Mouse (Mus musculus): ENCODE data around the gene Pex26. TPM values are rescaled to one million over a fixed set of nuclear protein-coding genes. Genes with fewer than 3 reads are reported as not detected.

Pex26 gene
- polyA plus RNA-seq, 1 experiment from 2014 or later = 13.4 TPM

DNA sequence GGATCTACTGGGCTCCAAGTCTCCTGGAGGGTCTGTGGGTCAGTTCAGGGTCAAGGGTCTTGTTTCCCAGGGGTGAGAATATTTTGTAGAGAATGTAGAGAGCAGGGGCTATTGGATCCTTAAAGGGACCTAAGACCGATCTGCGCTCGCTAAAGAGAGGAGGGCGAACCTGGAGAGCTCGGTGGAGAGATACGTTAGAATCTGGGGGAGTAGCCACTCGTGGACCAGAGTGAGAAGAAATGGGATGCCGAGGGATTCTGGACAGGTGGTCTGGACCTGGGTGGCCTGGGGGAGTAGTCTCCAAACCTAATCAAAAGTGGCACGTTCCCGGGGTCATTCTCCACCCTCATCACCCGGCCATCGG is 27.4 kb downstream of the Pex26 start:
- Histone ChIP-seq H3K4me3 (ENCODE audit: low read length) (peak overlapping the region; percentile 44), H3K4me2 (ENCODE audit: low read depth, low read length) (peak overlapping the region; percentile 87), H3K9me3 (ENCODE audit: control insufficient read depth, low read length) (no peaks in the 10 kb centered on the region), H3K36me3 (ENCODE audit: control insufficient read depth, insufficient read depth, low read length) (no peaks in the 10 kb centered on the region), H3K27me3 (replicated peaks; ENCODE audit: control insufficient read depth, insufficient read depth, low read length) (peaks cover 25% of the 10 kb centered on the region), H3K4me1 (ENCODE audit: control insufficient read depth, insufficient read depth, low read length) (peaks cover 15% of the 10 kb centered on the region), H3K9ac (ENCODE audit: low read depth, low read length) (no peak overlapping the region), H3K27ac (ENCODE audit: low read length) (no peak overlapping the region)
- ATAC-seq = peak; percentile 44; the same call in 1 of the 2 replicates
- WGBS = 3% methylated on average over 12 of the region's 12 CpGs

DNA sequence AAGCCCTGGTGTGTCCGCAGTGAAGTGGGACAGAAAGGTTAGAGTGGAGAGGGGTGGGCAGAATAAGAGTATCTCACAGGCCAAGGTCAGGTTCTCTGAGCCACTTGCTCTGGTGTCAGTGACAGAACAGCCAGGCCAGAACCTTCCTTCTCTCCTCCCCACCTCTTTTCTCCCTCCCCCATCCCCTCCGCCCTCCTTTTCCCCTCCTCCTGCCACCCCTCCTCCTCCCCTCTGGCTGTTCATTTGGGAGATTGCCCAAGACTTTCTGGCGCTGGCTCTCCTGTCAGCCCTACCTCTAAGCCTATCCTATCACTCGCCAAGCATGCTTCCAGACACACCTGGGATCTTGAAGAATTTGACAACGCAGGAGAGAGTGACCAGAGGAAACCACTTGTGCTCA is 28.3 kb downstream of the Pex26 start:
- H3K4me2 ChIP-seq (ENCODE audit: low read depth, low read length) = no peak overlapping the region
- H3K27ac ChIP-seq (ENCODE audit: low read length) = no peak overlapping the region
- peaks cover 25% of the 10 kb centered on the region for H3K27me3 ChIP-seq (replicated peaks; ENCODE audit: control insufficient read depth, insufficient read depth, low read length)
- ATAC-seq = no peak
- WGBS = 11% methylated on average over 4 of the region's 5 CpGs
- H3K4me3 ChIP-seq (ENCODE audit: low read length) = no peak overlapping the region
- no peak overlapping the region for H3K9ac ChIP-seq (ENCODE audit: low read depth, low read length)
- no peaks in the 10 kb centered on the region for H3K36me3 ChIP-seq (ENCODE audit: control insufficient read depth, insufficient read depth, low read length)
- H3K9me3 ChIP-seq (ENCODE audit: control insufficient read depth, low read length) = no peaks in the 10 kb centered on the region
- peaks cover 15% of the 10 kb centered on the region for H3K4me1 ChIP-seq (ENCODE audit: control insufficient read depth, insufficient read depth, low read length)

- no peak overlapping the region for H3K27ac ChIP-seq (ENCODE audit: low read length)
- no peaks in the 10 kb centered on the region for H3K9me3 ChIP-seq (ENCODE audit: control insufficient read depth, low read length)
- peaks cover 15% of the 10 kb centered on the region for H3K4me1 ChIP-seq (ENCODE audit: control insufficient read depth, insufficient read depth, low read length)
- no peak overlapping the region for H3K4me2 ChIP-seq (ENCODE audit: low read depth, low read length)
- no peaks in the 10 kb centered on the region for H3K36me3 ChIP-seq (ENCODE audit: control insufficient read depth, insufficient read depth, low read length)
- no peak for ATAC-seq
- H3K9ac ChIP-seq (ENCODE audit: low read depth, low read length) = no peak overlapping the region
- H3K27me3 ChIP-seq (replicated peaks; ENCODE audit: control insufficient read depth, insufficient read depth, low read length) = peaks cover 25% of the 10 kb centered on the region
- WGBS = 80% methylated on average over 4 of the region's 4 CpGs
- H3K4me3 ChIP-seq (ENCODE audit: low read length) = no peak overlapping the region
Observed at GRCm38 (mm10) chr6:121212988-121213387, 29.5 kb downstream of the Pex26 start.

- H3K27ac ChIP-seq (ENCODE audit: low read length) = no peak overlapping the region
- H3K4me2 ChIP-seq (ENCODE audit: low read depth, low read length) = no peak overlapping the region
- 82% methylated on average over 5 of the region's 5 CpGs for WGBS
- H3K36me3 ChIP-seq (ENCODE audit: control insufficient read depth, insufficient read depth, low read length) = no peaks in the 10 kb centered on the region
- H3K4me1 ChIP-seq (ENCODE audit: control insufficient read depth, insufficient read depth, low read length) = peaks cover 15% of the 10 kb centered on the region
- peaks cover 25% of the 10 kb centered on the region for H3K27me3 ChIP-seq (replicated peaks; ENCODE audit: control insufficient read depth, insufficient read depth, low read length)
- H3K9ac ChIP-seq (ENCODE audit: low read depth, low read length) = no peak overlapping the region
- no peak for ATAC-seq
- no peak overlapping the region for H3K4me3 ChIP-seq (ENCODE audit: low read length)
- H3K9me3 ChIP-seq (ENCODE audit: control insufficient read depth, low read length) = no peaks in the 10 kb centered on the region
Observed at GRCm38 (mm10) chr6:121214221-121214620, 30.8 kb downstream of the Pex26 start.

GRCm38 (mm10) chr6:121214667-121215330 is 31.3 kb downstream of the Pex26 start:
- Histone ChIP-seq H3K4me1 (ENCODE audit: control insufficient read depth, insufficient read depth, low read length) (peaks cover 15% of the 10 kb centered on the region), H3K9ac (ENCODE audit: low read depth, low read length) (no peak overlapping the region), H3K36me3 (ENCODE audit: control insufficient read depth, insufficient read depth, low read length) (no peaks in the 10 kb centered on the region), H3K4me3 (ENCODE audit: low read length) (no peak overlapping the region), H3K9me3 (ENCODE audit: control insufficient read depth, low read length) (no peaks in the 10 kb centered on the region), H3K4me2 (ENCODE audit: low read depth, low read length) (no peak overlapping the region), H3K27ac (ENCODE audit: low read length) (no peak overlapping the region), H3K27me3 (replicated peaks; ENCODE audit: control insufficient read depth, insufficient read depth, low read length) (peaks cover 24% of the 10 kb centered on the region)
- no peak for ATAC-seq
- 84% methylated on average over 8 of the region's 8 CpGs for WGBS

DNA sequence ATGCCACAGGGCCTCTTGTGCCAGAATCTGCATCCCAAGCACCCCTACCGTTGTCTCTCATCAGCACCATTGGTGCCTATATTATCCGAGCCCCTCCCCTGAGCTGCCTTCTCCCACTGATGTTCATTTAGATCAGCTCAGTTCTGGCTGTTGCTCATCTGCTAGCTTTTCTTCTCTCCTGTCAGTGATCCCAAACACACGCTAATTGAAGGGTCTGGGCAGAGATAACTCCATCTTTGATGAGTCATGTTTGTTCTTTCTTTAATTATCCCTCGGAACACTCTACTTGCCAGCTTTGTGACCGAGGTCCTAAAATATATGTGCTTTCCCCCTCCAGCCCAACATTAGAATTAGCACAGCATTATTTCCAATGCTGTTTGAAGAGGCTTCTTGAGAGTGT is 31.9 kb downstream of the Pex26 start:
- 61% methylated on average over 5 of the region's 5 CpGs for WGBS
- Histone ChIP-seq H3K4me1 (ENCODE audit: control insufficient read depth, insufficient read depth, low read length) (peaks cover 14% of the 10 kb centered on the region), H3K27ac (ENCODE audit: low read length) (no peak overlapping the region), H3K9me3 (ENCODE audit: control insufficient read depth, low read length) (no peaks in the 10 kb centered on the region), H3K9ac (ENCODE audit: low read depth, low read length) (no peak overlapping the region), H3K36me3 (ENCODE audit: control insufficient read depth, insufficient read depth, low read length) (no peaks in the 10 kb centered on the region), H3K4me2 (ENCODE audit: low read depth, low read length) (no peak overlapping the region), H3K27me3 (replicated peaks; ENCODE audit: control insufficient read depth, insufficient read depth, low read length) (peaks cover 18% of the 10 kb centered on the region), H3K4me3 (ENCODE audit: low read length) (no peak overlapping the region)
- ATAC-seq = no peak

DNA sequence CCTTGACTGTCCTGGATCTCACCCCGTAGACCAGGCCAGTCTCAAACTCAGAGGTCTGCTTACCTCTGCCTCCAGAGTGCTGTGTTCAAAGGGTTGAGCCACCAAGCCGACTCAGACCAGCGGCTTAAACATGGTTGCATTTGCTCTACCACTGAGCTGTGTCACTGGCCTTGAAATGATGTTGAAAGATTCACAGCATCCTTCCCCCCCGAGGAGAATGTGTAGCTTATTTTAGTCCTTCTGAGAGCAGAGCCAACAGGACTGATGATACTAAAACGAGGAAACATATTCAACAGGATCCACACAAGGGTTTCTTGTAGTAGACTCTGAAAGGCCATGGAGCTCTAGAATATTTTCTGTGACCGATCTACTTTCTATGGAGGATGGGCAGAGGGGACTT is 32.4 kb downstream of the Pex26 start:
- 80% methylated on average over 6 of the region's 6 CpGs for WGBS
- no peak overlapping the region for H3K4me2 ChIP-seq (ENCODE audit: low read depth, low read length)

DNA sequence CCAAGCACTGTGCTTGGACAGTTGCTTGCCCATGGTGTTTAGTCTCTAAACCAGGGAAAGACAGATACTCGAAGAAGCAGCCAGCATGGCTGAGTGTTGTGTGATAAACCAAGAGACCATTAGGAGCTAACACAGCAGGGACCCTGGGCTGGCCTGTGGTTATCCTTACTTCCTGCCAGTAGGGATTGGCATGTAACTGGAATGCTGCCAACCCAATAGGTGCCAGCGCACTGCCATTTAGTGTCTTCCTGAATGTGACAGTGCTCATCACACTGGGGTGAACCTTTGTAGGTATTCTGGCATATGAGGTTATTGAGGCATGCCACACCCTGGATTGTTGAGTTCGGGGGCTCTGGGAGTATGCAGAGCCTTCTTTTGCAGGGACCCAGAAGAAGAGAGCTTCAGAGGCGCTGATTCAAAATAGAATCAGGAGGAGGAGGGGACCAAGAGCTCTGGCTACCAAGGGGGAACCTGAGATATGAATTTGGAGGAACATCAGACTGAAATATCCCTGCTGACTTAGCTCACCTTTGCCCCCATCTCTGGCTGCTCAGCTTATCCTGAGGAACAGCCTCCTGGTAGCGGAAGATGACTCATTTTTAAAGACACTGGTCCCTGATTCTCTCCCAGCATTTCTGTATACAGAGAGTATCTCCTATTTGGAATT is 33.3 kb downstream of the Pex26 start:
- no peaks in the 10 kb centered on the region for H3K9me3 ChIP-seq (ENCODE audit: control insufficient read depth, low read length)
- no peak overlapping the region for H3K4me3 ChIP-seq (ENCODE audit: low read length)
- no peak overlapping the region for H3K9ac ChIP-seq (ENCODE audit: low read depth, low read length)
- ATAC-seq = no peak
- 74% methylated on average over 5 of the region's 5 CpGs for WGBS
- no peak overlapping the region for H3K27ac ChIP-seq (ENCODE audit: low read length)
- H3K36me3 ChIP-seq (ENCODE audit: control insufficient read depth, insufficient read depth, low read length) = no peaks in the 10 kb centered on the region
- H3K27me3 ChIP-seq (replicated peaks; ENCODE audit: control insufficient read depth, insufficient read depth, low read length) = peaks cover 6% of the 10 kb centered on the region; the same call in 1 of the 2 replicates
- peaks cover under 1% of the 10 kb centered on the region; the same call in 1 of the 2 replicates for H3K4me1 ChIP-seq (ENCODE audit: control insufficient read depth, insufficient read depth, low read length)
- no peak overlapping the region for H3K4me2 ChIP-seq (ENCODE audit: low read depth, low read length)

More for the DNA sequence above, 32.4 kb downstream of the Pex26 start:
- H3K9me3 ChIP-seq (ENCODE audit: control insufficient read depth, low read length) = no peaks in the 10 kb centered on the region
- H3K4me3 ChIP-seq (ENCODE audit: low read length) = no peak overlapping the region
- H3K27ac ChIP-seq (ENCODE audit: low read length) = no peak overlapping the region
- peaks cover 9% of the 10 kb centered on the region; the same call in 1 of the 2 replicates for H3K4me1 ChIP-seq (ENCODE audit: control insufficient read depth, insufficient read depth, low read length)
- peaks cover 13% of the 10 kb centered on the region for H3K27me3 ChIP-seq (replicated peaks; ENCODE audit: control insufficient read depth, insufficient read depth, low read length)
- no peak for ATAC-seq
- H3K36me3 ChIP-seq (ENCODE audit: control insufficient read depth, insufficient read depth, low read length) = no peaks in the 10 kb centered on the region
- no peak overlapping the region for H3K9ac ChIP-seq (ENCODE audit: low read depth, low read length)

- Histone ChIP-seq H3K4me2 (ENCODE audit: low read depth, low read length) (no peak overlapping the region), H3K9ac (ENCODE audit: low read depth, low read length) (no peak overlapping the region), H3K9me3 (ENCODE audit: control insufficient read depth, low read length) (no peaks in the 10 kb centered on the region), H3K27ac (ENCODE audit: low read length) (no peak overlapping the region), H3K27me3 (replicated peaks; ENCODE audit: control insufficient read depth, insufficient read depth, low read length) (no peaks in the 10 kb centered on the region), H3K4me1 (ENCODE audit: control insufficient read depth, insufficient read depth, low read length) (no peaks in the 10 kb centered on the region), H3K36me3 (ENCODE audit: control insufficient read depth, insufficient read depth, low read length) (no peaks in the 10 kb centered on the region), H3K4me3 (ENCODE audit: low read length) (no peak overlapping the region)
- WGBS = 88% methylated on average over 7 of the region's 7 CpGs
- no peak for ATAC-seq
Observed at GRCm38 (mm10) chr6:121218002-121218401, 34.5 kb downstream of the Pex26 start.
